Mouse (Mus musculus) cerebellum, postnatal 14 days (tissue): ENCODE measurements at regions not wholly inside any gene's neighbourhood (a gene's known extent, or its start where the extent isn't known, plus 50 kb on each side); places are given as distances from the start of the nearest gene placed in this dataset.

Source experiments
- DNase-seq, 2 experiments: peaks; one replicate each; pipeline ENCODE4 v3.0.0; 2021; ENCODE audit warnings: mixed read lengths in 2 of 2

- no peak for DNase-seq
Observed at GRCm38 (mm10) chr4:31621205-31621604, 342.7 kb upstream of the Map3k7 start.

- DNase-seq: no peak
Observed at GRCm38 (mm10) chr4:31627053-31627452, 336.8 kb upstream of the Map3k7 start.

GRCm38 (mm10) chr4:31627777-31628176 is 336.1 kb upstream of the Map3k7 start:
- no peak for DNase-seq

- DNase-seq: no peak
Observed at GRCm38 (mm10) chr4:31638564-31638963, 325.3 kb upstream of the Map3k7 start.

GRCm38 (mm10) chr4:31642161-31642560 is 321.7 kb upstream of the Map3k7 start:
- peak; percentile 67 to 69 for DNase-seq

- DNase-seq: peak; percentile 18 to 37
Observed at GRCm38 (mm10) chr4:31642593-31643290, 321.2 kb upstream of the Map3k7 start.

GRCm38 (mm10) chr4:31648631-31649368 is 315.1 kb upstream of the Map3k7 start:
- peak; percentile 32 to 37 for DNase-seq

GRCm38 (mm10) chr4:31655364-31656106 is 308.4 kb upstream of the Map3k7 start:
- no peak for DNase-seq

- DNase-seq: no peak
Observed at GRCm38 (mm10) chr4:31656111-31656510, 307.8 kb upstream of the Map3k7 start.

- DNase-seq: no peak
Observed at GRCm38 (mm10) chr4:31658820-31659219, 305.1 kb upstream of the Map3k7 start.

GRCm38 (mm10) chr4:31660896-31661295 is 303.0 kb upstream of the Map3k7 start:
- DNase-seq: no peak

- DNase-seq: no peak
Observed at GRCm38 (mm10) chr4:31671530-31672170, 292.2 kb upstream of the Map3k7 start.

- DNase-seq: no peak
Observed at GRCm38 (mm10) chr4:31672171-31672841, 291.6 kb upstream of the Map3k7 start.

GRCm38 (mm10) chr4:31672842-31673171 is 291.1 kb upstream of the Map3k7 start:
- DNase-seq: no peak

- DNase-seq: no peak
Observed at GRCm38 (mm10) chr4:31679007-31679590, 284.8 kb upstream of the Map3k7 start.

GRCm38 (mm10) chr4:31680958-31681357 is 282.9 kb upstream of the Map3k7 start:
- no peak for DNase-seq

GRCm38 (mm10) chr4:31689083-31689482 is 274.8 kb upstream of the Map3k7 start:
- DNase-seq: no peak

GRCm38 (mm10) chr4:31697769-31698505 is 266.0 kb upstream of the Map3k7 start:
- DNase-seq: no peak

- DNase-seq: no peak
Observed at GRCm38 (mm10) chr4:31698506-31698782, 265.5 kb upstream of the Map3k7 start.

- peak; percentile 4 to 20 for DNase-seq
Observed at GRCm38 (mm10) chr4:31699296-31699695, 264.6 kb upstream of the Map3k7 start.

GRCm38 (mm10) chr4:31714054-31714651 is 249.7 kb upstream of the Map3k7 start:
- DNase-seq: no peak
